Mouse (Mus musculus): ENCODE results near the gene Tcp11.

Tcp11 gene

DNA sequence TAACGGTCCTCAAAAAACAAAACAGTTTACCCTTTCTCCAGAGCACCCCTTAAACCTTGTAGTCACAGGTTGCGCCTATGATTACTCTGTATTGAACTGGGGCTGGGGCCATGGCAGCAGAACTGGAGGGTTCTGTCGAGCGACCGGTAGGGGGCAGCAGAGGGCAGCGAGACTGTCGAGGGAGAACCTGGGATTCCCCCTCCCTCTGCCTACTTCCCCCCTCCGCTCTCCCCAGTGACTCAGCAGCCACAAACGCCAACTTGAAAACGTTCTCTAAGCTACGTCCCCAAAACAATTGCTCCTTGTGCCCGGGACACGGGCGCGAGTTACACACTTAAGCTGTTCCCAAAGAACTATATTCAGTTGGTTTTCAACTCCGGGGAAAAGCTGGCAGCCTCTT, 4.5 kb upstream of the Tcp11 start:
- DNase-seq (ENCODE audit: extremely low read depth, insufficient read length, low spot score), result peak; percentile 63

DNA sequence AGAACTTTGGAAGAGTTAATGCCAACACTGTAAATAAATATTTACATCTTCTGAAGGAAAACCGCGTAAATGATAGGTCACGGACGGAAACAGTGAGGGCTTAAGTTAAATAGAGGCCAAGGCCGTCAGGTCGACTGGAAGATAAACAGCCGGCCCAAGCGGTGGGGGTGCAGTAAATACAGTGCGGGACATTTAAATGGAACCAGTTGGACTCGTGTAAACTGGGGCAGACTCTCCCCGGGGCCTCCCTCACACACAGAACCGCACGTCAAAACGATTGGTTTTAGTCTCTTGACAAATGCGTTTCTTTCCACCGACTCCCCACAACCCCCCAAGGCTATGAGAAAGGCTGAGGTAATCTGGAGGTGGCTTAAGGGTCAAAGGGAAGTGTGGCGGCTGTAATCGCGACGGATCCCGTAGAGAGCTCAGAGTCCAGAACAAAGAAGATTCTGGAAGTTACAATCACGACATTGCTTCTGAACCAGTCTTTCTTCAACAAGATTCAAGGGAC, 4.0 kb upstream of the Tcp11 start:
- DNase-seq (ENCODE audit: extremely low read depth, insufficient read length, low spot score), result no peak

DNA sequence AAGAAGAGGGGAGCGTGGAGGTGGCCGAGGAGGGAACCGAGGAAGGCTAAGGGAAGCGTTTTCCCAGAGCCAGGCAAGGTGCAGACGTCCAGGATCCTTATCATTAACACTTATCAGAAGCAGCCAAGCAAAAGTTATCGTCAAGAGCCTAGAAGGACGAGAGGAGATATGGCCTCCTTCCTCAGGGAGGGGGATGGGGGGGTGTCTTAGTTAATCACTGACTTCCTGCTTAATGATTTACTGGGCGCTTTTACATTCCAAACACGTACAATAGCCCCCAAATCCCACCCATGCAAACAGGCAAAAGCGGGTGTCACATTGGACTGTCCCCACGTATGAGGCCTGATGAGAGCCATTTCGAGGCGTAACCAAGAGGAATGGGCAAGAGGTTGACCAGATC, 2.4 kb upstream of the Tcp11 start:
- no peak for DNase-seq (ENCODE audit: extremely low read depth, insufficient read length, low spot score)

DNA sequence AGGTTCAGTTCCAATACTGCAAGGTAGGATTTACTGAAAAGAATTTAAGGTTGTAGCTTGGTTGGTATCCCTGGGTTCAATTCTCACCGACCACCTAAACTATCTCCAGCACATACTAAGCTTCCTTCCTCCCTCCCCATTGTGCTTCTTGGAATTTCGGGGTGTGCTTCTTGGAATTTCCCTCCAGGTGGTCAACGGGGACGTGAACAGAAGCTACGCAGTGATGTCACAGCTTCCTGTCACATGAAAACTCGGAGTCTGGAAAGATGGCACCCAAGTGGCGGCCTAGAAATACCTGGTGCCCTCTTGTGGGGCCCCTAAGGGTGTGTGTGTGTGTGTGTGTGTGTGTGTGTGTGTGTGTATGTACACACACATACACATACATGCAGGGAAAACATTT, 1.4 kb upstream of the Tcp11 start:
- DNase-seq (ENCODE audit: extremely low read depth, insufficient read length, low spot score), result no peak

DNA sequence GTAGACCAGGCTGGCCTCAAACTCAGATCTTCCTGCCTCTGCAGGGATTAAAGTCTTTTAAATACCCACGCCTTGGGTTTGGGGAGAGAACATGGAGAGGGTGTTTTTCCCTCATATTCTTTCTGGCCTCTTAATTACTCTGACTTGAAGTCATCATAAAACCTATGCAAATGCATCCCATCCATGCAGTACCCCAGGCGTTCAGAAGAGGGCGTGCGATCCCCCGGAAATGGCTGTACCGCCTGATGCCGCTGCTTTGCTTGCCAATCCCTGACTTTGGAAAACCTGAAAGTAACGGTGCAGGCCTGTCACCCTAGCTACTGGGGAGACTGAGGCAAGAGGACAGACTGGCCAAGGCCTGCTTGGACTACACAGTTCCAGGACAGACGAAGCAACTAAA, 946 bp upstream of the Tcp11 start:
- DNase-seq (ENCODE audit: extremely low read depth, insufficient read length, low spot score), result no peak

DNA sequence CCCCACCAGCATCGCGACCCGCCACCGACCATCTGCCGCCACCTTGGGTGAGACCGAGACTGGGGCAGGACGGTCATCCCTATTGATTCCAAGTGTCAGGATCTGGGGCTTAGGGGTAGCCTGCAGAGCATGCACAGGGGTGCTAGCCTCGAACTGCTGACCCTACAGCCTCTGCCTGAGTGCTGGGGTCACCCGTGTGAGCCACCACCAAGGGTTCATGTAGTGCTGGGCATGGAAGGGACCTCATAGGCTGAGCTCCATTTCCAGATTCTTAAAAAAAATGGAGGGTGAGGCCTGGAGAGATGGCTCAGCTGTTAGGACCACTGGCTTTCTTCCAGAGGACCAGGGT, 352 bp upstream of the Tcp11 start:
- DNase-seq (ENCODE audit: extremely low read depth, insufficient read length, low spot score), result no peak

DNA sequence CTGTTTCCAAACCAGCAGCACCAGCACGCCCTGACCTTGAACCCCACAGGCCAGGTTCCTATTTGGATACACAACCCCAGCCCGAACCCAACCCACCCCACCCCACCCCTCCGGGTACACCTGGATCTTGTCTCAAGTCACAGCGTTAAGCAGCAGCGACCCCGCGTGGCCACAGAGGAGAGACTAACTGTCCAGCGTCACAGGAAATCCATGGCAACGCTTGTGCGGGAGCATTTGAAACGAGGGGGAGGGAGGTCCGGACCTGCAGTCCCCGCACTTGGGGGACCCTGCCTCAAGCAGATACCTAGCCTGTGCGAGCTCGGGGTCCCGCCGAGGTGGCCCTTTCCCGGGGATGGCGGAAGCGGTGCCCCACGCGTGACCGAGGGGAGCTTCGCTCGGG, 821 bp downstream of the Tcp11 start:
- no peak for DNase-seq (ENCODE audit: extremely low read depth, insufficient read length, low spot score)

DNA sequence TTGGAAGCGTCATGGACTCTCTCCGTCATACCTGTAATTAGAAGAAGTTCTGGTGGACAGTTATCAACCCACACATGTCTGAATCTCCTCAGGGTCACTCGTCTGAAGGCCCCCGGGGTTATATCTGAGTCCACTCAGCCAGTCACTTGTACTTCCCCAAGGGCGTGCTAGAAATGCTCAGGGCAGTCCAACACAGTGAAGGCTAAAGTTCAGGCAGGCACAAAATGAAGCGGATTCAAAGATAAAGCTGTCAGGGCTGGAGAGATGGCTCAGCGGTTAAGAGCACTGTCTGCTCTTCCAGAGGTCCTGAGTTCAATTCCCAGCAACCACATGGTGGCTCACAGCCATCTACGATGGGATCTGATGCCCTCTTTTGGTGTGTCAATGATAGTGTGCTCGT, 2.4 kb downstream of the Tcp11 start:
- no peak for DNase-seq (ENCODE audit: extremely low read depth, insufficient read length, low spot score)

DNA sequence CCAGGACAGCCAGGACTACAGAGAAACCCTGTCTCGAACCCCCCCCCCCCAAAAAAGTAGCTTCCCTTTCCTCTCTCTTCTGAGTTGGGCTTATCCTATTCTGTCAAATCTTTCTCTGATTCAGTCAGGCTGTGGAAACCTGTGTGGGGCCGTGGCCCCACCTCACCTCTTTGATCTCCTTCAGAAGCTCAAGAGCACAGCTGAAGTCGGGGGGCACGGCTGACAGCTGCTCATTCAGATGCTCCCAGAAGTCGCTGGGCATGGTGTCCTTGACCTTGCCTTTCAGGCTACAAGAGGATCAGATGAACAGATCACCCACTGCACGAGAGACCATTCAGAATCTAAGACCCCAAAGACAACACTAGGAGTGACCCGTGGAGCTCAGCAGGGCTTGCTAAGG, 6.0 kb downstream of the Tcp11 start:
- no peak for DNase-seq (ENCODE audit: extremely low read depth, insufficient read length, low spot score)

DNA sequence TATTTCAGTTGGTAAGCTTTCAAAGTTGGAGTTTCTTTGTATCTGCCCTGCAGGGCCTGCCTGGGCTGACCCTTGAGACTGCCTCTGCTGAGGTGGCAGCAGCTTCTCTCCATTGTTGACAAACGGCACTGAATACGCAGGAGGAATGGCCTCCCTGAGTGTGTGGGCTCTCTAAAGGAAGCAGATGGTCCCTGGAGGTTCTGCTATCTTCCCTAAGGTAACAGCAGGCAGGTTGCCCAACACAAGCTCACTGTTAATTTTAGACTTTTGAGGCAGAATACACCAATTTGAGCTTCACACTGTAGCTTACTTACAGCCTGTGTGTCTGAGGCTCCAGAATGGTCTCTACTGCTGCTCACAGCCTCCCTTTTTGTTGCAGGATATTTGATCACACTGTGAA, 7.7 kb downstream of the Tcp11 start:
- DNase-seq (ENCODE audit: extremely low read depth, insufficient read length, low spot score), result no peak

DNA sequence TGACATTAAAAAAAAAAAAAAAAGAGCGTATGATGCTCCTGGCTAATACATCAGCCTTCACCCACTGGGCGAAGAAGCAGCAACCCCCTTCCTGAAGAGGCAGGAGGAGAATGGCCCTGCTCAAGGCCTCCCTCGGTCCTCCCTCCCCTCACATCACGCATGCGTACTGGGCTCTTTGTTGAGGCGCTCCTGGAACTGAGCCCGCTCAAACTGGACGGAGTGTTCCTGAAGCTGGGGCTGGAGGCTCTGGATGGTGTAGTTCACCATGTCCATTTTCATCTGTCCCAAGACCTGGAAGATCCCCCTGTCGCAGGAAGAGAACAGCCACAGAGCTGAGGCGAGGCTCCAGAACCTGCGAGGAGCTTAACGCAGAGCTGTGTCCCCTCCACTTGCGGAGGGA, 10.2 kb downstream of the Tcp11 start:
- DNase-seq (ENCODE audit: extremely low read depth, insufficient read length, low spot score), result no peak

DNA sequence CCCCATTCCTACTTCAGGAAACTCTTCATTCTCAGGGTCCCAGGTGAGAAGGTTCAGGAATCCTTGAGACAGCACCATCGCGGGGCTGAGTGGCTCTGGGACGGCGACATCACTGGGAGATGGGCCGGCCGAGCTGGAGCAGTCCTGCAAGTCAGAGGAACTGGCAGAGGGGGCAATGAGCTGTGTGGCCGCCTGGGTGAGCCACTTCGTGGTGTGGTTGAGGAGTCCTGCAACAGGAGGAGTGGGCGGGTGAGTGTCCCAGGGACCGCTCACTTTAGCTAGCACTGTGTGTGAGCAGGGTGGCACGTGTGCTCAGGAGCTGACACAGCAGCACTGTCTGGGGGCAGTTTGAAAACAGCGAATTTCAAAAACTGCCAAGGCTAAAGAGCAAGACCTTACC, 11.0 kb downstream of the Tcp11 start:
- DNase-seq (ENCODE audit: extremely low read depth, insufficient read length, low spot score), result no peak

DNA sequence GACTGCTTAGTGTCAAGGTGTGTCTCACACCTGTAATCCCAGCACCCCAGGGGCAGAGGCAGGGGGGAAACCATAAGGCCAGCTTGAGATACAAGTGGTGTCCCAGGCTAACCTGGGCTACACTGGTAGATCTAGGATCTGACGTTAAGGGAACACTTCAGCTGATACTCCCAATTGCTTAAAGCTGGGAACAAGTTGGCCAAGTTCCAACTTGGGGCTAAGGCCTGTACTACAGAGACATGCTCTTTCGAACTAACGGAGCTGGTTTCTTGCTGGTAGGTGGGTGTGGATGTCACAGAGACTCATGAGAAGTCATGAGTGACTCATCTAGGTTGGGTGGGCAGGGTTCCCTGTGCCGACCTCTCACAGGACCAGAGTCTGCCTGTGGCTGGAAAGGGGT, 13.1 kb downstream of the Tcp11 start:
- no peak for DNase-seq (ENCODE audit: extremely low read depth, insufficient read length, low spot score)

DNA sequence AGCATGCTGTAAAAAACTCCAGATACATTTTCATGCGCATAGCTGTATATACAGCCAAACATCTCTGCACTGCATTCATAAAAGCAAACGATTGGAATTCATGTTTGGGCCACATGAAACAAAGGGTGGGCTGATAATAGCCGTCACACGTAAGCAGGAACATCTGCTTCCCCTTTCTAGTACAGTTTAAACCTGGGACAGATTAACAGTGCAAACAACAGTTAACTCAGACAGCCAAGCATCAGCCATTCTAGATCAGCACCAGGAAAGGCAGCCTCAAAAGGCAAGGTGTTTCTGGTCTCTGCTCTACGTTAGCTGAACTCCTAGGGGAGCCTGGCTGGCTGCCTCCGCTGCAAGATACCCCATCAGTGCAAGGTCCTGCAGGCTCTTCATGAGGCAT, 17.3 kb downstream of the Tcp11 start:
- DNase-seq (ENCODE audit: extremely low read depth, insufficient read length, low spot score), result no peak

DNA sequence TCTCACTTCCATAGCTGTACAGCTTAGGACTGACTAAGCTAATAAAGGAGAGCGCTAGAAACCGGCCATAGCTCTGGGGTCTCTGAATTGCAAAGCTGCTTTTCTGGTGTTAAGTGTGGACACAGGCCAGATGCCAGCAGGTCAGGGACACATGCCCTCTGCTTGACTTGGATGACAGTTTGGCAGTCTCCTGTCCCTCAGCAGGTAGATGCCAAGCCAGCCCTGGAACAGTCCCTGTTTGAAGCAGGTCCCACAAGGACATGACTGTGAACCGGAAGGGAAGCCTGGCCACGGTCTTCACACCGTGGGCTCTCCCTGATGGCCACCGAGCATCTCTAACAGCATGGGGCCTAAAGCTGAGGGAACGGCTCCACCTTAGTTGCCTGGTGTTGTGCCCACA, 17.7 kb downstream of the Tcp11 start:
- DNase-seq (ENCODE audit: extremely low read depth, insufficient read length, low spot score), result no peak

DNA sequence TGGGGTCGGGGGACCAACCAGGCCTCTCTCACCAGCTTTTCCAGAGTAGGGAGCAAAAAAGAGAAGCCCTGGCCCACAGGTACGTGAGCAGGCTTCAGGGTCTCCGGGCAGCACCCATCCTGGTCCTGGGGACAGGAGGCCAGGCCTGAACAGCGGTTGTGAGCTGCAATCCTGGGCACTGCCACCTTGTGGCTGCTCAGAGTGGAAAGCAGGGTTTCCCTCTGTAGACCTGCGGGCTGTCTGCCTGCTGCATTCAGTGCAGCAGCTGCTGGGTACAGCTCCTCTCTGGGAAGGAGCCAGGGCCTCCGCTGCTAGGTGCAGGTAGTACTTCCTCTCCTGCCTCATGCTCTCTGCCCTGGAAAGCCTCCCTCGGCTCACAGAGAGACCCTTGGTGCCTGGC, 19.0 kb downstream of the Tcp11 start:
- no peak for DNase-seq (ENCODE audit: extremely low read depth, insufficient read length, low spot score)

DNA sequence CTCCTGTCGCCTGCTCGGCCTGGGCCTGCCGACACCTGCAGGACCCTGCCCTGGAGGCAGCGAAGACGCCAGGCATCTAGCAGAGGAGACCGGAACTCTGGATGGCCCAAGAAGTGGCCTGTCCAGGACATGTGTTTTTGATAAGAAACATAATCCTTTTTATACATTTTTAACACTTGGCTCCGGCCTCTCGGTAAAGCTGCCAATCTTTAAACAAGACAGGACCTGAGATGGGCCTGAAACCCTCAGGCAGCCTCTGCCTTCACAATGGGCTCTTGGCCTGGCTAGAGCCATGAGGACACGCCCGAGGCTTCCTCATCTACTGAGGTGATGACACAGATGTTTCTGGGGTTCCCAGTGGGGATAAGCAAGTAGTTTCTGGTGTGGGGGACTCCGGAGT, 19.8 kb downstream of the Tcp11 start:
- no peak for DNase-seq (ENCODE audit: extremely low read depth, insufficient read length, low spot score)

DNA sequence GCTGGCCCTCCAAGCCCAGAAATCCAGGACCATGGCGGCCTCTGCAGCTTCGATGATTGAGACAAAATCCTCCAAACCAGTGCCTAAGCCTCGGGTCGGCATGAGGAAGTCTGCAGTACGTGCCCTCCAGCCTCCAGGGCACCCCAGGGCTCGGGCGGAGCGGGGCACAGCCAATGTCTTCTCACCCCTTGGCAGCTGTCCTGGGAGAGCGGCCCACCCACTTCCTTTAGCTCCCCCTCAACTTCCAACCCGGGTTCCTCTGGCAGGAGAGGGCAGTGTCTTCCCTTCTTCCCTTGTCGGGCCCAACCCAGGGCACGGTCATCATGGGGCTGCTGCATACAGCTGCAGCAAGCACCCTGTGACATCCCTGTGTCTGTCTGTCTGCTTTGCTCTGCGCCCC, 22.1 kb downstream of the Tcp11 start:
- DNase-seq (ENCODE audit: extremely low read depth, insufficient read length, low spot score), result no peak

DNA sequence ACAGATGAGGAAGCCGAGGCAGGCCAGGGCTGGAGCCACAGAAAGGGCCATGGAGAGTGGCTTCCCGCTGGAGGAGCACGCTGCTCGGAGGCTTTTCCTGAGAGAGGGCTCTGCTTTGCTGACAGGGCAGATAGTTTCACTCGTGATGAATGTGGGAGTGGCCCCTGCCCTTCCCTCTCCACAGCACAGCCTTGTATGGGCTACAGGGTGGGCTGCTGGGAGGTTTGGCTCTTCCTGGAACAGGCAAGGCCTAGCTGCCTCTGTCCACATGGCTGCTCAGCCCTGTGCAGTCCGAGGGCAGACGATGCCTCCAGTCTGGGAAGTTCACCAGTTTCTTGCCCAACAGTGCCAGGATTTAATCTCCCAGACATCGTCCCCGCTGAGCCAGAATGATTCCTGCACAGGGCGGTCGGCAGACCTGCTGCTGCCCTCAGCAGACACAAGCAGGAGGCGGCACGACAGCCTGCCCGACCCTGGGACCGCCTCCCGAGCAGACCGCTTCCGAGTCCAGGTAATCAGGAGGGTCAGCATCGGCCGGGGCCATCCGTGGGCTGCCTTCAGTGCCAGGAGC, 28.1 kb downstream of the Tcp11 start:
- no peak for DNase-seq (ENCODE audit: extremely low read depth, insufficient read length, low spot score)

DNA sequence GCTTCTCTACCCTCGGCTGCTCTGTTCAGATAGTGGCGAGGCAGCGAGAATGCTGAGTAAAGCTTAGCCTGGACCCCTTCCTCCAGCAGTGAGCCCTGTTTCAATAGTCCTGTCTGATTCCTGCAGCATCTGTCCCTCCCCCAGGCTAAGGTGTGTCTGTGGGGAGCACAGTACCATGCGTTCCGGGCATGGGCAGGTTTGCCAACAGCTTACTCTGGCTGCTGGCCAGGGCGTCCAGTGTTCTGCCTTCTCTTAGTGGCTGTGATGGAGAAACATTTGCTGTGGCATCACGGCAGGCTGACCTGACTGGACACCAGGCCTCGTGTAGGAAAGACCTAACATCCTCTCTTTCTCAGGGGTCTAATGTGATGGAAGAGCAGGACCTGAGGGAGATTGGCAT, 30.2 kb downstream of the Tcp11 start:
- no peak for DNase-seq (ENCODE audit: extremely low read depth, insufficient read length, low spot score)

DNA sequence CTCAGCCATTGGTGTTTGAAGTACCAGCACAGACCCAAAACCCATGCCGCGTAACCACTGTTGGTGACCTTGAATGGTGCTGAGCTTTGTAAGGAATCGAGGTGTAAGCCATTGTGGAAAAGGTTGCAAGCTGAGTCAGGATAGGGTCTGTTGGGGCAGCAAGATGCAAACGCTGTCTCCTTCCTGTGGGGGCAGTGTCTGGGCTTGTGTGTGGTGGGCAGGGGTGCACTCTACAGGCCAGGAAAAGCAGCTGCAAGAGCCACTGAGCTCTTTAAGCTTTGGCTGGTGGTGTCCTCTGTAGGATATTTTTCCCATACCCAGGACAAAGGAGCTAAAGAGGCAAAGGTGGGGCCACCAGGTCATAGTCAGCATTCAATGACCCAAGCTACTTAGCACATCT, 32.0 kb downstream of the Tcp11 start:
- no peak for DNase-seq (ENCODE audit: extremely low read depth, insufficient read length, low spot score)

DNA sequence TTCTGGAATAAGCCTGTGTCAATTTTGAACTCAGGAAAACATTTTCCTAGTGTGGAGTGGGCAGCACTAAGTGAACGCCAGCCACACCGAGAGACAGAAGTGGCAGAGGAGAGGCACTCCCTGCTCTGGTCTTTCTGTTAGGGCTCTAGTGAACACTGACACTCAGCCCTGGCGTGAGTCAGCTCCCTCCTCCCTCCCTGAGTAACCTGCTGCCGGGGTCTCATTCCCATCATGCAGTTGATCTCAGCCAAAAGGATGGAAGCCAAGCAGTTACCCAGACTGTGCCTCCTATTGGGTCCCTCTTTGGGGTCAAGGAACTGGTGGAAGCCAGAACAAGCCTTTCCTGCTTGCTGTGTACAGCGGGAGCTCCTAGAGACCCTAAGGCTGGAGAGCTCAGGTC, 32.9 kb downstream of the Tcp11 start:
- DNase-seq (ENCODE audit: extremely low read depth, insufficient read length, low spot score), result no peak

DNA sequence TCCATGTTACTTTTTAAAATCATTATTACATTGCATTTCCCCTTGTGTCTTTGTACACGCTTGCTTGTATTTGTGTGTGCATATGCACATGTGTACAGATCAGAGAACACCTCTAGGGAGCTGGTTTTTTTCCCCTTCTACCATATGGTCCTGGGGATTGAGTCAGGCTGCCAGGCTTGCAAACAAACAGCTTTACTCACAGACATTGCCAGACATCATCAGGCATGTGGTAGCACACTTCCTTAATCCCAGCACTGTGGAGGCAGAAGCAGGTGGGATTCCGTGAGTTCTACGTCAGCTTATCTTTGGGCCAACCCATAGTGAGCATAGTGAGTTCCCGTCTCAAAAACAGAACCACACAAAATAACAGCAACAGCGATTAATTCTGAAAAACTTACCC, 33.4 kb downstream of the Tcp11 start:
- DNase-seq (ENCODE audit: extremely low read depth, insufficient read length, low spot score), result no peak

Data from 3134 (cell line).